19 mouse cellular contexts compared by ENCODE assay signal in genomic region chr11:103068272-103068671, GRCm38 (mm10). TPM values are rescaled to one million over a fixed set of nuclear protein-coding genes. Genes with fewer than 3 reads are reported as not detected.
DNase-seq lines count a peak whose midpoint lies in the region; ATAC-seq and TF ChIP-seq lines count a peak whose summit lies in the region.
"Had no signal": no experiment of that assay in that cellular context is flagged by ENCODE, and none has a peak within 500 bp of the region (broad histone marks: within the 10 kb centered on the region; RNA-seq: fewer than 3 reads in every experiment).

No protein-coding gene starts in this region.

- TF ChIP-seq POLR2A in CH12.LX (IDR thresholded peaks at IDR 0.05; ENCODE audit: low read depth, low read length) (peak; percentile 43), ES-Bruce4 (IDR thresholded peaks at IDR 0.05; ENCODE audit: insufficient read depth, low read length) (no peak)

- H3K4me3 ChIP-seq in heart, embryonic 13.5 days, result no peak overlapping the region
- H3K4me3 ChIP-seq in heart, embryonic 10.5 days, result no peak overlapping the region
- H3K4me3 ChIP-seq in limb, embryonic 15.5 days, result no peak overlapping the region
- no peak overlapping the region for H3K4me3 ChIP-seq in limb, embryonic 10.5 days
- no peak overlapping the region for H3K4me3 ChIP-seq in CH12.LX (replicated peaks in 1 of 3; ENCODE audit: low read depth in 2 of 3, low read length in 2 of 3, poor library complexity in 1 of 3)
- no peak overlapping the region for H3K4me3 ChIP-seq in ES-Bruce4 (ENCODE audit: low read depth, low read length)
- H3K4me3 ChIP-seq: forebrain, embryonic 10.5 days; intestine, embryonic 15.5 days; liver, embryonic 12.5 days had no signal

- peaks cover 95% of the 10 kb centered on the region for H3K36me3 ChIP-seq in heart, embryonic 13.5 days
- H3K36me3 ChIP-seq in heart, embryonic 10.5 days, result peaks cover 85% of the 10 kb centered on the region
- H3K36me3 ChIP-seq in limb, embryonic 15.5 days, result peaks cover 92% of the 10 kb centered on the region
- peaks cover 85% of the 10 kb centered on the region for H3K36me3 ChIP-seq in limb, embryonic 10.5 days
- H3K36me3 ChIP-seq in CH12.LX (replicated peaks in 1 of 2; ENCODE audit: control insufficient read depth in 1 of 2, insufficient read depth in 1 of 2, low read length in 1 of 2) (peaks cover 76 to 94% of the 10 kb centered on the region in 2 experiments), ES-Bruce4 (ENCODE audit: control insufficient read depth, insufficient read depth, low read length, poor library complexity, severe bottlenecking) (peaks cover 42% of the 10 kb centered on the region)

- H3K4me2 ChIP-seq in heart, embryonic 13.5 days, result no peak overlapping the region
- no peak overlapping the region for H3K4me2 ChIP-seq in limb, embryonic 15.5 days
- peak overlapping the region; percentile 9 for H3K4me2 ChIP-seq in CH12.LX (ENCODE audit: insufficient read depth, low read depth, poor library complexity, severe bottlenecking)
- H3K4me2 ChIP-seq: hindbrain, embryonic 14.5 days; intestine, embryonic 15.5 days; liver, embryonic 12.5 days had no signal

- H3K4me1 ChIP-seq in heart, embryonic 13.5 days, result peaks cover 16% of the 10 kb centered on the region
- H3K4me1 ChIP-seq in heart, embryonic 10.5 days, result peaks cover 15% of the 10 kb centered on the region
- H3K4me1 ChIP-seq in limb, embryonic 15.5 days, result peaks cover 8% of the 10 kb centered on the region; the same call in 1 of the 2 replicates
- no peaks in the 10 kb centered on the region for H3K4me1 ChIP-seq in limb, embryonic 10.5 days
- H3K4me1 ChIP-seq in CH12.LX (ENCODE audit: control insufficient read depth in 1 of 2, insufficient read depth in 2 of 2) (peaks cover 16 to 67% of the 10 kb centered on the region in 2 experiments), ES-Bruce4 (ENCODE audit: control insufficient read depth, insufficient read depth, low read length) (no peaks in the 10 kb centered on the region)
- H3K4me1 ChIP-seq: forebrain, embryonic 10.5 days; intestine, embryonic 15.5 days; liver, embryonic 12.5 days had no signal

- dilution Hi-C loops in CH12.LX (cut with MboI; ENCODE audit: extremely low pct_ligation_motif_present, extremely low pct_unique_long_range_greater_than_20kb, low sequenced_read_pairs), result no loop called here

- no peak overlapping the region for H3K9ac ChIP-seq in heart, embryonic 13.5 days
- H3K9ac ChIP-seq in limb, embryonic 15.5 days, result no peak overlapping the region
- H3K9ac ChIP-seq in CH12.LX (ENCODE audit: insufficient read depth, low read depth), result peak overlapping the region; percentile 11; the same call in 1 of the 2 replicates
- H3K9ac ChIP-seq in ES-Bruce4 (ENCODE audit: low read depth, poor library complexity, severe bottlenecking), result no peak overlapping the region
- H3K9ac ChIP-seq: forebrain, postnatal 0 days; hindbrain, embryonic 14.5 days; intestine, embryonic 15.5 days; liver, embryonic 12.5 days had no signal

- in situ Hi-C loops in CH12.LX (cut with MboI; ENCODE audit: low pct_ligation_motif_present, low pct_unique_long_range_greater_than_20kb, low sequenced_read_pairs), result no loop called here

- ATAC-seq in heart, embryonic 13.5 days (ENCODE audit: extremely low read depth, insufficient number of reproducible peaks, low FRiP score, low TSS enrichment), result no peak
- no peak for ATAC-seq in limb, embryonic 15.5 days (ENCODE audit: insufficient number of reproducible peaks, low FRiP score, low TSS enrichment, low read depth)
- ATAC-seq: forebrain, postnatal 0 days; intestine, embryonic 15.5 days; liver, embryonic 12.5 days; midbrain, embryonic 16.5 days had no signal

- peak; percentile 89 for TF ChIP-seq EP300 in CH12.LX (IDR thresholded peaks at IDR 0.05; ENCODE audit: low read length)
- TF ChIP-seq EP300 in ES-Bruce4 (IDR thresholded peaks at IDR 0.05; ENCODE audit: insufficient read depth, low read depth, low read length), result no peak

- no peaks in the 10 kb centered on the region for H3K9me3 ChIP-seq in heart, embryonic 13.5 days
- no peaks in the 10 kb centered on the region for H3K9me3 ChIP-seq in heart, embryonic 10.5 days
- no peaks in the 10 kb centered on the region for H3K9me3 ChIP-seq in limb, embryonic 15.5 days
- no peaks in the 10 kb centered on the region for H3K9me3 ChIP-seq in limb, embryonic 10.5 days (replicated peaks)
- no peaks in the 10 kb centered on the region for H3K9me3 ChIP-seq in CH12.LX (replicated peaks; ENCODE audit: low read length)
- H3K9me3 ChIP-seq in ES-Bruce4 (replicated peaks; ENCODE audit: control insufficient read depth, insufficient read depth, low read length, poor library complexity, severe bottlenecking), result no peaks in the 10 kb centered on the region
- H3K9me3 ChIP-seq: forebrain, embryonic 10.5 days; intestine, embryonic 15.5 days; liver, embryonic 12.5 days had no signal

- TF ChIP-seq CTCF in CH12.LX (conservative IDR thresholded peaks at IDR 0.05 in 1 of 2, IDR thresholded peaks at IDR 0.05 in 1 of 2; ENCODE audit: low read depth in 2 of 2, low read length in 2 of 2) (no peak), ES-Bruce4 (IDR thresholded peaks at IDR 0.05; ENCODE audit: low read depth, low read length) (no peak)

- no peaks in the 10 kb centered on the region for H3K27me3 ChIP-seq in heart, embryonic 13.5 days (replicated peaks)
- no peaks in the 10 kb centered on the region for H3K27me3 ChIP-seq in heart, embryonic 10.5 days (ENCODE audit: insufficient read depth, poor library complexity, severe bottlenecking)
- no peaks in the 10 kb centered on the region for H3K27me3 ChIP-seq in limb, embryonic 15.5 days
- H3K27me3 ChIP-seq in limb, embryonic 10.5 days (ENCODE audit: low read depth, poor library complexity, severe bottlenecking), result no peaks in the 10 kb centered on the region
- H3K27me3 ChIP-seq in CH12.LX (replicated peaks) (no peaks in the 10 kb centered on the region), ES-Bruce4 (ENCODE audit: control insufficient read depth, insufficient read depth, low read length, poor library complexity, severe bottlenecking) (no peaks in the 10 kb centered on the region)
- H3K27me3 ChIP-seq: intestine, embryonic 15.5 days; liver, embryonic 12.5 days; Patski had no signal

- H3K79me2 ChIP-seq in CH12.LX (replicated peaks; ENCODE audit: control insufficient read depth, extremely low read depth, insufficient read depth, poor library complexity, severe bottlenecking), result no peaks in the 10 kb centered on the region; the same call in 1 of the 2 replicates

- peak overlapping the region; percentile 70 for H3K27ac ChIP-seq in heart, embryonic 13.5 days (replicated peaks)
- no peak overlapping the region for H3K27ac ChIP-seq in heart, embryonic 10.5 days
- H3K27ac ChIP-seq in limb, embryonic 15.5 days, result peak overlapping the region; percentile 57
- no peak overlapping the region for H3K27ac ChIP-seq in limb, embryonic 10.5 days
- peak overlapping the region; percentile 91 for H3K27ac ChIP-seq in CH12.LX (ENCODE audit: insufficient read depth, low read depth)
- H3K27ac ChIP-seq in ES-Bruce4 (ENCODE audit: insufficient read depth, low read length), result peak overlapping the region; percentile 45
- H3K27ac ChIP-seq: forebrain, embryonic 10.5 days; hindbrain, embryonic 14.5 days; intestine, embryonic 15.5 days; liver, embryonic 12.5 days had no signal

- no peak for DNase-seq in heart, embryonic 10.5 days (ENCODE audit: low spot score)
- no peak for DNase-seq in limb, embryonic 10.5 days (ENCODE audit: low spot score)
- peak; percentile 81 for DNase-seq in CH12.LX (ENCODE audit: extremely low read depth)
- DNase-seq in kidney, postnatal 14 days, result no peak
- DNase-seq: cerebellum, postnatal 14 days; forebrain, postnatal 0 days; kidney, adult 9 months; layer of hippocampus, adult 9-11 months; lung, postnatal 14 days had no signal

- no peak; the same call in 1 of the 2 replicates for TF ChIP-seq RAD21 in CH12.LX (IDR thresholded peaks at IDR 0.05; ENCODE audit: low read depth, low read length)

- 91% methylated on average over 4 of the region's 4 CpGs for WGBS in heart, embryonic 13.5 days
- 90% methylated on average over 4 of the region's 4 CpGs for WGBS in heart, embryonic 10.5 days
- WGBS in limb, embryonic 15.5 days, result 82% methylated on average over 4 of the region's 4 CpGs
- WGBS in limb, embryonic 10.5 days, result 94% methylated on average over 4 of the region's 4 CpGs

RNA-seq across cellular contexts. Expression of gene Plcd3, which starts 33.2 kb away (rescaled TPM):
- 7.8 and 8.7 TPM in 2 replicates for polyA plus RNA-seq in heart, embryonic 13.5 days (2015; fragmentation: Nextera tagmentation; extraction: Ambion mirVana)
- polyA plus RNA-seq in heart, embryonic 10.5 days (2016; fragmentation: Nextera tagmentation; extraction: Ambion mirVana), result 3.6 and 4.8 TPM in 2 replicates
- 6.5 and 7.6 TPM in 2 replicates for polyA plus RNA-seq in limb, embryonic 15.5 days (2015; fragmentation: Nextera tagmentation; extraction: Ambion mirVana)
- polyA plus RNA-seq in limb, embryonic 10.5 days (2016; fragmentation: Nextera tagmentation; extraction: Ambion mirVana), result 1.5 and 1.8 TPM in 2 replicates
- total RNA-seq in CH12.LX (2012; rRNA removed), result 24.3 and 27.4 TPM in 2 replicates
- 6.3 and 7.1 TPM in 2 replicates for total RNA-seq in CH12.LX (2014; rRNA removed)
- 9.7 and 11.3 TPM in 2 replicates for polyA plus RNA-seq in CH12.LX (2012; ENCODE audit: insufficient read length, low read depth)
- 14.7 and 17.5 TPM in 2 replicates for polyA plus RNA-seq in ES-Bruce4 (2011; ENCODE audit: insufficient read depth, insufficient read length, low read depth, missing spikeins)
- total RNA-seq: megakaryocyte-erythroid progenitor cell, adult 5-6 weeks had no signal

RNA-seq across cellular contexts. Expression of gene Acbd4, which starts 33.2 kb away (rescaled TPM):
- 12.0 and 14.3 TPM in 2 replicates for polyA plus RNA-seq in heart, embryonic 13.5 days (2015; fragmentation: Nextera tagmentation; extraction: Ambion mirVana)
- polyA plus RNA-seq in heart, embryonic 10.5 days (2016; fragmentation: Nextera tagmentation; extraction: Ambion mirVana), result 9.8 and 10.2 TPM in 2 replicates
- 27.8 and 34.6 TPM in 2 replicates for polyA plus RNA-seq in limb, embryonic 15.5 days (2015; fragmentation: Nextera tagmentation; extraction: Ambion mirVana)
- polyA plus RNA-seq in limb, embryonic 10.5 days (2016; fragmentation: Nextera tagmentation; extraction: Ambion mirVana), result 4.0 and 5.1 TPM in 2 replicates
- 60.9 and 62.6 TPM in 2 replicates for total RNA-seq in CH12.LX (2012; rRNA removed)
- total RNA-seq in CH12.LX (2014; rRNA removed), result 50.2 and 51.4 TPM in 2 replicates
- 68.4 and 75.1 TPM in 2 replicates for polyA plus RNA-seq in CH12.LX (2012; ENCODE audit: insufficient read length, low read depth)
- polyA plus RNA-seq in ES-Bruce4 (2011; ENCODE audit: insufficient read depth, insufficient read length, low read depth, missing spikeins), result 15.0 and 19.4 TPM in 2 replicates

RNA-seq across cellular contexts. Expression of gene Dcakd, which starts 40.1 kb away (rescaled TPM):
- 95.9 and 101 TPM in 2 replicates for polyA plus RNA-seq in heart, embryonic 13.5 days (2015; fragmentation: Nextera tagmentation; extraction: Ambion mirVana)
- 113 and 137 TPM in 2 replicates for polyA plus RNA-seq in heart, embryonic 10.5 days (2016; fragmentation: Nextera tagmentation; extraction: Ambion mirVana)
- polyA plus RNA-seq in limb, embryonic 15.5 days (2015; fragmentation: Nextera tagmentation; extraction: Ambion mirVana), result 129 and 136 TPM in 2 replicates
- polyA plus RNA-seq in limb, embryonic 10.5 days (2016; fragmentation: Nextera tagmentation; extraction: Ambion mirVana), result 260 and 269 TPM in 2 replicates
- total RNA-seq in CH12.LX (2012; rRNA removed), result 22.4 and 24.0 TPM in 2 replicates
- total RNA-seq in CH12.LX (2014; rRNA removed), result 7.8 and 8.8 TPM in 2 replicates
- 74.1 and 89.0 TPM in 2 replicates for polyA plus RNA-seq in CH12.LX (2012; ENCODE audit: insufficient read length, low read depth)
- polyA plus RNA-seq in ES-Bruce4 (2011; ENCODE audit: insufficient read depth, insufficient read length, low read depth, missing spikeins), result 120 and 134 TPM in 2 replicates

RNA-seq across cellular contexts. Expression of gene Nmt1, which starts 40.3 kb away (rescaled TPM):
- polyA plus RNA-seq in heart, embryonic 13.5 days (2015; fragmentation: Nextera tagmentation; extraction: Ambion mirVana), result 39.7 and 47.3 TPM in 2 replicates
- 58.4 and 59.0 TPM in 2 replicates for polyA plus RNA-seq in heart, embryonic 10.5 days (2016; fragmentation: Nextera tagmentation; extraction: Ambion mirVana)
- 47.6 and 54.0 TPM in 2 replicates for polyA plus RNA-seq in limb, embryonic 15.5 days (2015; fragmentation: Nextera tagmentation; extraction: Ambion mirVana)
- polyA plus RNA-seq in limb, embryonic 10.5 days (2016; fragmentation: Nextera tagmentation; extraction: Ambion mirVana), result 60.5 and 63.1 TPM in 2 replicates
- total RNA-seq in CH12.LX (2012; rRNA removed), result 84.5 and 93.2 TPM in 2 replicates
- total RNA-seq in CH12.LX (2014; rRNA removed), result 108 and 115 TPM in 2 replicates
- polyA plus RNA-seq in CH12.LX (2012; ENCODE audit: insufficient read length, low read depth), result 205 and 208 TPM in 2 replicates
- 101 TPM in 2 replicates for polyA plus RNA-seq in ES-Bruce4 (2011; ENCODE audit: insufficient read depth, insufficient read length, low read depth, missing spikeins)

RNA-seq across cellular contexts. Expression of gene Hexim1, which starts 47.8 kb away (rescaled TPM):
- polyA plus RNA-seq in heart, embryonic 13.5 days (2015; fragmentation: Nextera tagmentation; extraction: Ambion mirVana), result 2.8 and 3.0 TPM in 2 replicates
- 1.8 and 2.8 TPM in 2 replicates for polyA plus RNA-seq in heart, embryonic 10.5 days (2016; fragmentation: Nextera tagmentation; extraction: Ambion mirVana)
- polyA plus RNA-seq in limb, embryonic 15.5 days (2015; fragmentation: Nextera tagmentation; extraction: Ambion mirVana), result 5.0 and 5.8 TPM in 2 replicates
- 1.8 and 2.4 TPM in 2 replicates for polyA plus RNA-seq in limb, embryonic 10.5 days (2016; fragmentation: Nextera tagmentation; extraction: Ambion mirVana)
- 25.9 and 38.9 TPM in 2 replicates for total RNA-seq in CH12.LX (2012; rRNA removed)
- total RNA-seq in CH12.LX (2014; rRNA removed), result 16.4 and 20.2 TPM in 2 replicates
- 50.4 and 51.8 TPM in 2 replicates for polyA plus RNA-seq in CH12.LX (2012; ENCODE audit: insufficient read length, low read depth)
- 17.2 and 20.1 TPM in 2 replicates for polyA plus RNA-seq in ES-Bruce4 (2011; ENCODE audit: insufficient read depth, insufficient read length, low read depth, missing spikeins)

Comparison
In these comparisons a context has a peak if more than half of its experiments do, and no peak if none do; other contexts are left out.
1. H3K27ac ChIP-seq: peak in heart, embryonic 13.5 days (single experiment), limb, embryonic 15.5 days (single experiment), CH12.LX (single experiment) and ES-Bruce4 (single experiment); none in heart, embryonic 10.5 days (single experiment) and limb, embryonic 10.5 days (single experiment).